Mouse (Mus musculus): ENCODE measurements around the gene Apoa2. TPM values are rescaled to one million over a fixed set of nuclear protein-coding genes. Genes with fewer than 3 reads are reported as not detected.

The Apoa2 gene
- polyA plus RNA-seq, 1 experiment from 2014 or later: 4.4 TPM

- no peaks in the 10 kb centered on the region for H3K36me3 ChIP-seq
- H3K27me3 ChIP-seq (ENCODE audit: low read depth, poor library complexity, severe bottlenecking): peaks cover 93% of the 10 kb centered on the region
- H3K27ac ChIP-seq (replicated peaks): peak overlapping the region; percentile 78
- peak overlapping the region; percentile 81 for H3K4me3 ChIP-seq
- no peaks in the 10 kb centered on the region for H3K9me3 ChIP-seq (replicated peaks)
- 29% methylated on average over 11 of the region's 11 CpGs for WGBS
- H3K4me1 ChIP-seq: peaks cover 53% of the 10 kb centered on the region
- peak; percentile 35 for DNase-seq (ENCODE audit: low spot score)
Measured at GRCm38 (mm10) chr1:171193911-171194830, 30.7 kb upstream of the Apoa2 start.

- Histone ChIP-seq H3K36me3 (no peaks in the 10 kb centered on the region), H3K4me1 (peaks cover 44% of the 10 kb centered on the region), H3K27ac (replicated peaks) (peak overlapping the region; percentile 73), H3K27me3 (ENCODE audit: low read depth, poor library complexity, severe bottlenecking) (peaks cover 86% of the 10 kb centered on the region), H3K9me3 (replicated peaks) (no peaks in the 10 kb centered on the region), H3K4me3 (peak overlapping the region; percentile 81)
- DNase-seq (ENCODE audit: low spot score): peak; percentile 22
- 5% methylated on average over 20 of the region's 20 CpGs for WGBS
Measured at GRCm38 (mm10) chr1:171195046-171195822, 29.6 kb upstream of the Apoa2 start.

- Histone ChIP-seq H3K36me3 (no peaks in the 10 kb centered on the region), H3K27ac (replicated peaks) (peak within 1 kb of the TSS; percentile 73), H3K4me3 (peak within 1 kb of the TSS; percentile 81), H3K27me3 (ENCODE audit: low read depth, poor library complexity, severe bottlenecking) (peaks cover 79% of the 10 kb centered on the region), H3K9me3 (replicated peaks) (no peaks in the 10 kb centered on the region), H3K4me1 (peaks cover 44% of the 10 kb centered on the region)
- under 1% methylated on average over 33 of the region's 33 CpGs for WGBS
- peak; percentile 83 for DNase-seq (ENCODE audit: low spot score)
Measured at GRCm38 (mm10) chr1:171195887-171196397, 28.9 kb upstream of the Apoa2 start, which contains the start of gene Pcp4l1. Gene Pcp4l1, minus strand, starts transcription at chr1:171196268.

- peaks cover 24% of the 10 kb centered on the region for H3K4me1 ChIP-seq
- 74% methylated on average over 1 of the region's 1 CpGs for WGBS
- no peak overlapping the region for H3K27ac ChIP-seq (replicated peaks)
- no peak for DNase-seq (ENCODE audit: low spot score)
- H3K4me3 ChIP-seq: no peak overlapping the region
- no peaks in the 10 kb centered on the region for H3K36me3 ChIP-seq
- no peaks in the 10 kb centered on the region for H3K9me3 ChIP-seq (replicated peaks)
- H3K27me3 ChIP-seq (ENCODE audit: low read depth, poor library complexity, severe bottlenecking): peaks cover 43% of the 10 kb centered on the region
Measured at GRCm38 (mm10) chr1:171199532-171199931, 25.3 kb upstream of the Apoa2 start.

GRCm38 (mm10) chr1:171200769-171201168, 24.1 kb upstream of the Apoa2 start:
- Histone ChIP-seq H3K4me3 (no peak overlapping the region), H3K36me3 (no peaks in the 10 kb centered on the region), H3K9me3 (replicated peaks) (no peaks in the 10 kb centered on the region), H3K27me3 (ENCODE audit: low read depth, poor library complexity, severe bottlenecking) (peaks cover 31% of the 10 kb centered on the region), H3K4me1 (peaks cover 12% of the 10 kb centered on the region), H3K27ac (replicated peaks) (no peak overlapping the region)
- no peak for DNase-seq (ENCODE audit: low spot score)
- WGBS: 90% methylated on average over 1 of the region's 1 CpGs

GRCm38 (mm10) chr1:171203471-171204248, 21.2 kb upstream of the Apoa2 start:
- no peaks in the 10 kb centered on the region for H3K9me3 ChIP-seq (replicated peaks)
- no peak overlapping the region for H3K4me3 ChIP-seq
- H3K27ac ChIP-seq (replicated peaks): no peak overlapping the region
- 0 out of 2 replicates have a peak, but pooled peaks cover 5% of the 10 kb centered on the region for H3K4me1 ChIP-seq
- DNase-seq (ENCODE audit: low spot score): no peak
- no peaks in the 10 kb centered on the region for H3K36me3 ChIP-seq
- peaks cover 4% of the 10 kb centered on the region for H3K27me3 ChIP-seq (ENCODE audit: low read depth, poor library complexity, severe bottlenecking)
- WGBS: 59% methylated on average over 11 of the region's 11 CpGs

GRCm38 (mm10) chr1:171204249-171204644, 20.6 kb upstream of the Apoa2 start:
- Histone ChIP-seq H3K4me1 (0 out of 2 replicates have a peak, but pooled peaks cover 5% of the 10 kb centered on the region), H3K27me3 (ENCODE audit: low read depth, poor library complexity, severe bottlenecking) (no peaks in the 10 kb centered on the region), H3K27ac (replicated peaks) (no peak overlapping the region), H3K4me3 (no peak overlapping the region), H3K9me3 (replicated peaks) (no peaks in the 10 kb centered on the region), H3K36me3 (no peaks in the 10 kb centered on the region)
- no peak for DNase-seq (ENCODE audit: low spot score)
- 82% methylated on average over 7 of the region's 7 CpGs for whole genome bisulfite sequencing

- DNase-seq (ENCODE audit: low spot score): no peak
- no peaks in the 10 kb centered on the region for H3K9me3 ChIP-seq (replicated peaks)
- H3K4me1 ChIP-seq: 0 out of 2 replicates have a peak, but pooled peaks cover 5% of the 10 kb centered on the region
- WGBS: 82% methylated on average over 6 of the region's 6 CpGs
- H3K4me3 ChIP-seq: no peak overlapping the region
- H3K27me3 ChIP-seq (ENCODE audit: low read depth, poor library complexity, severe bottlenecking): no peaks in the 10 kb centered on the region
- H3K36me3 ChIP-seq: no peaks in the 10 kb centered on the region
- H3K27ac ChIP-seq (replicated peaks): no peak overlapping the region
Measured at GRCm38 (mm10) chr1:171205704-171206493, 19.0 kb upstream of the Apoa2 start.

GRCm38 (mm10) chr1:171209409-171209808, 15.4 kb upstream of the Apoa2 start:
- DNase-seq (ENCODE audit: low spot score): no peak
- no peaks in the 10 kb centered on the region for H3K9me3 ChIP-seq (replicated peaks)
- 28% methylated on average over 4 of the region's 4 CpGs for WGBS
- no peaks in the 10 kb centered on the region for H3K27me3 ChIP-seq (ENCODE audit: low read depth, poor library complexity, severe bottlenecking)
- H3K27ac ChIP-seq (replicated peaks): no peak overlapping the region
- H3K4me1 ChIP-seq: peaks cover 9% of the 10 kb centered on the region; the same call in 1 of the 2 replicates
- H3K4me3 ChIP-seq: no peak overlapping the region
- no peaks in the 10 kb centered on the region for H3K36me3 ChIP-seq

GRCm38 (mm10) chr1:171212854-171213253, 12.0 kb upstream of the Apoa2 start:
- Histone ChIP-seq H3K36me3 (0 out of 2 replicates have a peak, but pooled peaks cover 2% of the 10 kb centered on the region), H3K4me1 (peaks cover 9% of the 10 kb centered on the region; the same call in 1 of the 2 replicates), H3K27ac (replicated peaks) (no peak overlapping the region), H3K27me3 (ENCODE audit: low read depth, poor library complexity, severe bottlenecking) (no peaks in the 10 kb centered on the region), H3K4me3 (no peak overlapping the region), H3K9me3 (replicated peaks) (no peaks in the 10 kb centered on the region)
- no peak for DNase-seq (ENCODE audit: low spot score)
- WGBS: 48% methylated on average over 3 of the region's 3 CpGs

GRCm38 (mm10) chr1:171213801-171214496, 10.9 kb upstream of the Apoa2 start, which contains the start of gene Nr1i3:
Gene Nr1i3, plus strand, starts transcription at chr1:171213970.
- H3K4me3 ChIP-seq: no peak within 1 kb of the TSS
- H3K27ac ChIP-seq (replicated peaks): 0 out of 2 replicates have a peak within 1 kb of the TSS, but pooled peaks have one; percentile 17
- peaks cover 9% of the 10 kb centered on the region; the same call in 1 of the 2 replicates for H3K4me1 ChIP-seq
- DNase-seq (ENCODE audit: low spot score): no peak
- WGBS: 72% methylated on average over 10 of the region's 10 CpGs
- peaks cover 12% of the 10 kb centered on the region for H3K36me3 ChIP-seq
- no peaks in the 10 kb centered on the region for H3K27me3 ChIP-seq (ENCODE audit: low read depth, poor library complexity, severe bottlenecking)
- no peaks in the 10 kb centered on the region for H3K9me3 ChIP-seq (replicated peaks)

All from midbrain, embryonic 10.5 days (tissue).